Mouse (Mus musculus): ENCODE measurements at regions not wholly inside any gene's neighbourhood (a gene's known extent, or its start where the extent isn't known, plus 50 kb on each side); places are given as distances from the start of the nearest gene placed in this dataset.

- Histone ChIP-seq H3K4me2 (no peak overlapping the region), H3K4me3 (no peak overlapping the region), H3K27ac (no peak overlapping the region), H3K27me3 (no peaks in the 10 kb centered on the region), H3K9me3 (no peaks in the 10 kb centered on the region), H3K36me3 (no peaks in the 10 kb centered on the region), H3K9ac (no peak overlapping the region), H3K4me1 (no peaks in the 10 kb centered on the region)
- 92% methylated on average over 1 of the region's 1 CpGs for WGBS
- ATAC-seq (ENCODE audit: insufficient number of reproducible peaks, low FRiP score, low TSS enrichment, low read depth): no peak
Measured at GRCm38 (mm10) chr9:17642513-17642912, 649.4 kb upstream of the Chordc1 start.

GRCm38 (mm10) chr9:17645882-17646626 lies 645.9 kb upstream of the Chordc1 start:
- Histone ChIP-seq H3K4me3 (no peak overlapping the region), H3K27me3 (no peaks in the 10 kb centered on the region), H3K27ac (no peak overlapping the region), H3K9me3 (no peaks in the 10 kb centered on the region), H3K36me3 (no peaks in the 10 kb centered on the region), H3K9ac (no peak overlapping the region), H3K4me1 (no peaks in the 10 kb centered on the region), H3K4me2 (no peak overlapping the region)
- no peak for ATAC-seq (ENCODE audit: insufficient number of reproducible peaks, low FRiP score, low TSS enrichment, low read depth)
- WGBS: 82% methylated on average over 4 of the region's 4 CpGs

GRCm38 (mm10) chr9:17653818-17654217 lies 638.1 kb upstream of the Chordc1 start:
- no peak overlapping the region for H3K27ac ChIP-seq
- no peaks in the 10 kb centered on the region for H3K4me1 ChIP-seq
- no peak overlapping the region for H3K9ac ChIP-seq
- no peak overlapping the region for H3K4me2 ChIP-seq
- no peak for ATAC-seq (ENCODE audit: insufficient number of reproducible peaks, low FRiP score, low TSS enrichment, low read depth)
- no peaks in the 10 kb centered on the region for H3K9me3 ChIP-seq
- H3K36me3 ChIP-seq: no peaks in the 10 kb centered on the region
- H3K27me3 ChIP-seq: no peaks in the 10 kb centered on the region
- H3K4me3 ChIP-seq: no peak overlapping the region

- no peaks in the 10 kb centered on the region for H3K27me3 ChIP-seq
- H3K9me3 ChIP-seq: no peaks in the 10 kb centered on the region
- no peak overlapping the region for H3K4me2 ChIP-seq
- no peak overlapping the region for H3K4me3 ChIP-seq
- WGBS: 72% methylated on average over 1 of the region's 1 CpGs
- H3K27ac ChIP-seq: no peak overlapping the region
- H3K9ac ChIP-seq: no peak overlapping the region
- H3K4me1 ChIP-seq: no peaks in the 10 kb centered on the region
- no peaks in the 10 kb centered on the region for H3K36me3 ChIP-seq
- ATAC-seq (ENCODE audit: insufficient number of reproducible peaks, low FRiP score, low TSS enrichment, low read depth): no peak
Measured at GRCm38 (mm10) chr9:17664113-17664512, 627.8 kb upstream of the Chordc1 start.

GRCm38 (mm10) chr9:17668260-17668659 lies 623.7 kb upstream of the Chordc1 start:
- Histone ChIP-seq H3K36me3 (no peaks in the 10 kb centered on the region), H3K4me3 (no peak overlapping the region), H3K27me3 (no peaks in the 10 kb centered on the region), H3K27ac (no peak overlapping the region), H3K4me1 (no peaks in the 10 kb centered on the region), H3K4me2 (no peak overlapping the region), H3K9ac (no peak overlapping the region), H3K9me3 (no peaks in the 10 kb centered on the region)
- 73% methylated on average over 1 of the region's 1 CpGs for whole genome bisulfite sequencing
- ATAC-seq (ENCODE audit: insufficient number of reproducible peaks, low FRiP score, low TSS enrichment, low read depth): no peak

GRCm38 (mm10) chr9:17675519-17675918 lies 616.4 kb upstream of the Chordc1 start:
- Histone ChIP-seq H3K4me3 (no peak overlapping the region), H3K36me3 (no peaks in the 10 kb centered on the region), H3K9me3 (no peaks in the 10 kb centered on the region), H3K4me2 (no peak overlapping the region), H3K27me3 (no peaks in the 10 kb centered on the region), H3K27ac (no peak overlapping the region), H3K9ac (no peak overlapping the region), H3K4me1 (no peaks in the 10 kb centered on the region)
- ATAC-seq (ENCODE audit: insufficient number of reproducible peaks, low FRiP score, low TSS enrichment, low read depth): no peak
- WGBS: 57% methylated on average over 1 of the region's 1 CpGs

All from limb, embryonic 15.5 days (tissue).